Mouse (Mus musculus) retina, adult 2 months (tissue): Measurements from ENCODE around the gene Ccdc9b.

Experiments
- DNase-seq: peaks from one replicate; pipeline ENCODE4 v3.0.0-alpha.2; 2012; ENCODE audit warnings: low read depth, low spot score

Gene Ccdc9b

GRCm38 (mm10) chr2:118749341-118749884, 13.0 kb downstream of the Ccdc9b start:
- no peak for DNase-seq

- no peak for DNase-seq
These were observed 15.0 kb downstream of the Ccdc9b start for GRCm38 (mm10) chr2:118747301-118747960.

GRCm38 (mm10) chr2:118745915-118746901, 16.3 kb downstream of the Ccdc9b start:
- no peak for DNase-seq

GRCm38 (mm10) chr2:118745232-118745884, 17.1 kb downstream of the Ccdc9b start, which contains the start of gene Inafm2:
Gene Inafm2 (plus strand): TSS chr2:118745758.
- peak; percentile 68 for DNase-seq

GRCm38 (mm10) chr2:118744621-118745020, 17.8 kb downstream of the Ccdc9b start:
- DNase-seq, result no peak

- DNase-seq, result no peak
These were observed 19.1 kb downstream of the Ccdc9b start for GRCm38 (mm10) chr2:118743261-118743943.

DNA sequence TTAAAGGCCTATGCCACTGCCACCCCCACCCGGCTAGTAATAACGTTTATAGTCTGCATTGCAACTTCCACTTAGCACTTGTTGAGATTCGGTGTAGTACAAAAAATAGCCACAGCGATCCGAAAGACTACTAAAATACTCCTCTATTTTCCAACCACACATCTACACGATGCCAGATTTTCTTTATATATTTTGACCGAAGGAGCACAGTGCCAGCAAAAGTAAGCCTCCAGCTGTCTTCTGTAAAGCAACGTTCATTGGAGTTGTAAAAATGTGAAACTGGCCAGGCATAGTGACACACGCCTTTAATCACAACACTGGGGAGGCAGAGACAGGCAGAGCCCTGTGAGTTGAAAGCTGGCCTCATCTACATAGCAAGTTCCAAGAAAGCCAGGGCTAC, 21.3 kb downstream of the Ccdc9b start:
- no peak for DNase-seq

DNA sequence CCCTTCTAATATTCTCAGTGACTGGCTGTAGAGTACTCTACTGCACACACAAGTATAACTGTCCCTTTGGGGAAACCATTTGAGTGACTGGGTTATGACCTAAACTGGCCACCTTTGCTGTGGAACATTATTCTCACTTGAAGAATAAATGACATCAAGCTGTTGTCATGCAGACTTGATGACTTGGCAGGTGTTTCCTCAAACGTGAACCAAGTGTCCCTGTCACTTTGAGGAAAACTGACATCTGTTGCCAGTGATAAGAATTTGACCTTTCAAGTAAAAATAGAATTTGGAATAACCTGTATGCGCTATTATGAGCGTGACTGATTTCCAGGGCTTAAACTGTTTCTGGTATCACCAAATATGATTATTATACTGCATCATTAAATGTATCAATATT, 22.1 kb downstream of the Ccdc9b start:
- DNase-seq, result no peak

GRCm38 (mm10) chr2:118733341-118733740, 29.1 kb downstream of the Ccdc9b start:
- no peak for DNase-seq

DNA sequence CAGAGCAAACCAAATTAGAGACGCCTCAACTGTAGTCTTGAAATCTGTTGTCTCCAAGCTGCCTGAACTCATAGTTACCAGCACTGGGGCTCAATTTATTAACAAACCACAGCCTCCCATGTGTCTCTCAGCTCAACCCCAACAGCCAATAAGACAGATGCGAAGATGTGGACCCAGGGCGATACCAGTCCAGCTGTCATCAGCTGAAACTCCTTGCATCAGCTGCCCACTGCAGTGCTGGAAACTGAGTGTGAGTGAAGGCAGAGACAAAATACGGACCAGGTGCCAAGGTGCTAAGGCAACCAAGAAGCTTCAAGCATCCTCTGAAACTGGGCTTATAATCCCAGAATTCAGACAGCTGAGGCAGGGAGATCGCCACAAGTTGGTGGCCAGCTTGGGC, 30.5 kb downstream of the Ccdc9b start:
- no peak for DNase-seq

- DNase-seq, result no peak
These were observed 31.9 kb downstream of the Ccdc9b start for GRCm38 (mm10) chr2:118730622-118730915.

DNA sequence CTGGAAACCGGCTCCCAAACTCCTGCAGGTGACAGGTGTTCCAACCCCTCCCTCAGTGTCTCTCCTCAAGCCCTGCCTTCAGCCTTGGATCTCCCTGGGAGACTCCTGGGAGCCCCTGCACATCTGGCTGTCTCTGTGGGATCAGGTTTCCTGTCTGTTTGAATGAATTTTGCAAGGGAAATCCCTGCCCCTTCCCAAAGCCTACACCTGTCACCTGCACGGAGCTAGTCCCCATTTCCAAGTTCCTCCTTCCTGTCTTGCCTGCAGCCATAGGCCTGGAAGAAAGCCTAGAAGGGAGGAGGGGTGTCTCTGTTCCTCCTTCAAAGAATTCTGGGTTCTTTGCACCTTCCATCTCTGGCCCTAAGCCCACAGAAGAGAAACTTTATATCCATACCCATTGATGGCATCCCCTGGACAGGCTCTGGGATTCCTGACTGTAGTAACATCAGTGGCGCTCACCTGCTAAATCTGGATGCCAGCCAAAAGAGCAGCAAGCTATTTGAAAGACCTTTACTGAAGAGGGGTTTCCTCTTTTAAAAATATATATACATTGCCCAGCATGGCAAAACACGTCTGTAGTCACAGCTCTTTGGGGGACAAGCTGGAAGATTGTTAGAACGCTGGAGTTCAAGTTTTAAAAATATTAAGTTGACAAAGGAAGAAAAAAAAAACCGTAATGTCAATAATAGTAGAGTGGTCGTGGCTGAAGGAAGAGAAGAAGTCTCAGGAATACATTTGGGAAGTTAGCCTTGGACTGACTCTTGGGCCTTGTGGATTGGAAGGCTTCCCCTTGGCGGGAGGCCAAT, 32.4 kb downstream of the Ccdc9b start:
- DNase-seq, result no peak

GRCm38 (mm10) chr2:118729194-118729593, 33.3 kb downstream of the Ccdc9b start:
- no peak for DNase-seq

DNA sequence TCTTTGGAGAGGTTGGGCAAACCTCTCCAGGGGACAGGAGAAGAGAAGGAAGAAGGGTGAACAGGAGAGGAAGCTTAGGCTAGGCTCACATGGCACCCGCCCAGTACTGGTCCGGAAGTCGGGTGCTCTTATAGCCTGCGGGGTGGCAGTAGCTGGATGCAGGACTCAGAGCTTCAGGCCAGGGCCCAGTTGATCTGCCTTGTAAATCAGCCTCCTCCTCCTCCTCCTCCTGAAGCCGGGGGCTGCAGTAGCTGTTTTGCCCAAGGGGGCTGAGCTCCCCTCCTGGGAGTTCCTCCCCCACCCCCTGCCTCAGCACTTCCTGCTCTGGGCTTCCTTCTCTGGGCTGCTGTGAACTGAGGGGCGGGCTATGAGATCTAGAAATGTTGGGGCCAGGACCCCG, 34.1 kb downstream of the Ccdc9b start, which contains the start of gene Plcb2:
Gene Plcb2, minus strand, starts transcription at position 102 of the 400 bp plus-strand sequence.
- DNase-seq, result no peak

DNA sequence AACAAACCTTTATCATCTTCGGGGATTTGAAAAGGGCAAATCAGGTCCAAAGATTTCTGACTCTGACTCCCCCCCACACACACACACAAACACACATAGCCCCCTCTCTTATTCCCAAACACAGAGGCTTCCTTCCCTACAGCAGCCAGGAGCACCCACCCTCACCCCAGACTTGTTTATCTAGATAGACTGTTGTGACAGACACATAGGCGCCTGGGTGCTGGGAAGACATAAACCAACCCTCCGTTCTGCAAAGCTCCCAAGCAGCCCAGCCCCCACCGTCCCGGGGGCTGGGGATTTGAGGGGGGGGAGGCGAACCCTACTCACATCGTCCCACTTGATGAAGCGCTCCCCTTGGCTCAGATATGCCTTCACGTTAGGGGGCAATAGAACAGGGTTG, 34.5 kb downstream of the Ccdc9b start:
- no peak for DNase-seq

DNA sequence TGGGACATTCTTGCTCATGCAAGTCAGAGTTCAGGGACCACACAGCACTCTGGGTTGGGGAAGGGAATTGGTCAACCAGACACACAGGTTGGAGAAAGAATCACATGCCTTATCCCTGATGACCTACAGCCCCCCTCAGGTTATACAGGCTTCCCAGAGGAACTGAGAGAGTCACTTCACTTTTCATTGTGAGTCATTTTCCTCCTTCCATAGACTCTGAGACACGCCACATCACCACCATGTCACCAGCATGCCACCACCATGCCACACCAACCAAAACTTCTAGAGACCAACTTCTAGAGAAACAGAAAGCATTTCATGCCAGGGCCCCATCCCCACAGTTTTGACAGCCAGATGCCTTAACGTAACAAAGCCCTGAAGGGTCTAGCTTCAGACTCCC, 35.6 kb downstream of the Ccdc9b start:
- DNase-seq, result no peak

DNA sequence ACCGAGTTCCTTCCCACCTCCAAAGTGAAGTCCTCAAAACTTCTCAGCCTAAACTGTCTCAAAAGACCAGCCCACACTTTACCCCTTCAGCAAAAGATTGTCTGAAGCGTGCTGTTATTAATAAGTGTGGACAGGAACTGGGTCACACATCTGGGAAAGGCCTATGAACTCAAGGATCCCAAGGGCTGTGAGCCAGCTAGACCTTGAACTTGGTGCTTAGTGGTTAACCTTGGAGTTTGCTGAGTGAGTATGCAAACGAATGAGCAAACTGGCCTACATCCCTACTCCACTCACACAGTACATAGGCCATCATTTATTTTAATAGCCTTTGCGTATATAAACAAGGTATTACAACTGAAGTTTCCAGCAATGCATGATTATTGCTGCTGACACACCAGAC, 37.0 kb downstream of the Ccdc9b start:
- DNase-seq, result no peak

DNA sequence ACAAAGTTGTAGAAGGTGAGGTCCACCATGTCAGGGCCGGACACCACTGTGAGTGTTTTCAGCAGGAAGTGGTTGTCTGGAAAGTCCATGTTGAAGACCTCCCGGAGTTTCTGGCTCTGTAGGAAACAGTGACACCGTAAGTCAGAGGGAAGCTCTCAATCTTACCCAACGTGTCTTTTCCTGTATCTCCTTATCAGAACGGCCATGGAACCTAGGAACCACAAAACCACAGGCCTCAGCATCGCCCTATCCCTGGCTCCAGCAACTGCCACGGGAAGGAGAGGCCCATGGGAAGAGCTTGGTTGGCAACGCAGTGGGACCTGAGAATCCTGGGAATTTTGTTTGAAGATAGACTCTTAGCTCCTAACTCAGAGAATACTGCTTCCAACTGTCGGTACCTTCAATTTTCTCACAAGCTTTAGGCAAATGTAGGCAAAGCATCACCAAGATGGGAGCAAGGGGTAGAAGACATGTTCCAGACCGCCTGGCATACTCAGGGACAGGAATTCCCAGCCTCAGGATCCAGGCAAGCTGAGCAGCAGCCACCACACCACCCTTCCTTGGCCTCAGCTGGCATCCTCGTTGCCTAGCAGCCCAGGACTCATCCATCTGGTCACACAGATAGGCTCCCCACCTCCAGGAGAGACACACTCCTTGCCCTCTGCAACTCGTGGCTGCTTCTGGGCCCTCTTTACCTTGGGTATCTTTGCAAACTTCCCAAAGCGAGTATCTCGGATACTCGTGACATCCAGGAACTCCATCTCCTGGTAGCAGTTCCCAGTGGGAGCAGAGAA, 38.6 kb downstream of the Ccdc9b start:
- DNase-seq, result no peak

DNA sequence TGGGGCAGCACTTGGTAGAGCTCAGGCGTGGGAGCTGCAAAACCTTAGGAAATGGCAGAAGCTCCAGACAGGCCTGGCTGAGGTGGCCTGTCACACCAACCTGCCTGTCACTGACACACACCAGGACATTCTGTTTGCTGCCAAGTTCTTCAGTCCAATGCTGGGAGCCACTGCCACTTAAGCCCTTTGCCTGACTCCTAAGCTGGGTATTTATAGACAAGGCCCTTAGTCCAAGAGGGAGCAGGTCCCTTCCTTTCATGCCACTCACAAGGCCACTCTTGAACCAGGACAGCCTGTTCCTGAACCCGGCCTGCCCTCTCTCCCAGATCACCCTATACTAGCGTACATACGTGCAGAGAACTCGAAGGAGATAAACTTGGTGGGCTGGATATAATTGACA, 45.8 kb downstream of the Ccdc9b start:
- DNase-seq, result no peak

DNA sequence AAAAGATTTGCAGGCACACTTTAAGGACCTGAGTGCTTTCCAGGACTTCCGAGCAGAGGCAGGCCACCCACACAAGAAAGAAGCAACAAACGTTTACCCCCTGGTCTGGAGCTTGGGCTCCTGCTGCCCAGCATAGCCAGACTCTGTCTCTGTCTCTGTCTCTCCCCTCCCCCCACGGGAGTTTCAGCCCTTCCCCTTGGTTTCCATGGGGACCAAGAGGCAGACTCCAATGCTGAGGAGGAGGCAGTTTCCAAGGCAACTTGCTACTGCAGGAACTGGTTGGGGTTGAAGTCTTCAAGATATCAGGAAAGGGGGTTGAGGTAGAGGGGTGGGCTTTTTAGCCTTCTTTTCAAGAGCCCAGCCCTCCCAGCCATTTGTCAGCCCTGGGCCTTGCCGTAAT, 48.2 kb downstream of the Ccdc9b start:
- no peak for DNase-seq
